Mouse (Mus musculus): ENCODE measurements around the gene Vmn2r93.

Gene Vmn2r93

GRCm38 (mm10) chr17:18297799-18298198, at the start of gene Vmn2r93:
Gene Vmn2r93, plus strand, starts transcription at chr17:18298099.
- no peak for DNase-seq (ENCODE audit: inconsistent age in 2 of 2, low spot score in 1 of 2)

GRCm38 (mm10) chr17:18277656-18278055, 20.2 kb upstream of the Vmn2r93 start, which contains the start of gene Vmn2r94:
Gene Vmn2r94, minus strand, starts transcription at chr17:18277756.
- no peak for DNase-seq (ENCODE audit: inconsistent age in 2 of 2, low spot score in 1 of 2)

- no peak for DNase-seq (ENCODE audit: inconsistent age in 2 of 2, low spot score in 1 of 2)
Observed at GRCm38 (mm10) chr17:18323031-18323430, 25.1 kb downstream of the Vmn2r93 start.

GRCm38 (mm10) chr17:18360007-18360406, 62.1 kb downstream of the Vmn2r93 start:
- no peak for DNase-seq (ENCODE audit: inconsistent age in 2 of 2, low spot score in 1 of 2)

- no peak for DNase-seq (ENCODE audit: inconsistent age in 2 of 2, low spot score in 1 of 2)
Observed at GRCm38 (mm10) chr17:18360602-18361001, 62.7 kb downstream of the Vmn2r93 start.

Measured in adrenal gland, adult (tissue).